Mouse (Mus musculus) hindbrain, embryonic 11.5 days (tissue): Measurements from ENCODE around the gene Lama2. TPM values are rescaled to one million over a fixed set of nuclear protein-coding genes. Genes with fewer than 3 reads are reported as not detected.

Experiments used
- ATAC-seq: fragments of 200-750 bp; cut with Nextera tagmentation; 2 replicates; pipeline ENCODE4 v1.8.0; 2017; ENCODE audit warnings: mild to moderate bottlenecking, moderate TSS enrichment, moderate library complexity; ENCODE audit not compliant: low FRiP score
- DNase-seq: peaks from one replicate; pipeline ENCODE4 v3.0.0-alpha.2; 2015; ENCODE audit warnings: low spot score
- H3K27ac ChIP-seq: fragments of 300-500 bp; sonication (generic); 2 replicates; pipeline ENCODE4 v1.5.1; 2014; ENCODE audit warnings: mild to moderate bottlenecking, low read depth, low read length
- H3K27me3 ChIP-seq: fragments of 300-500 bp; sonication (generic); 2 replicates; pipeline ENCODE4 v1.6.1; 2014; ENCODE audit warnings: mild to moderate bottlenecking, low read length, moderate library complexity, mixed read lengths; ENCODE audit not compliant: control insufficient read depth, insufficient read depth
- H3K36me3 ChIP-seq: fragments of 300-500 bp; sonication (generic); 2 replicates; pipeline ENCODE4 v1.6.1; 2014; ENCODE audit warnings: mild to moderate bottlenecking, low read length, moderate library complexity, mixed read lengths; ENCODE audit not compliant: control insufficient read depth, insufficient read depth
- H3K4me1 ChIP-seq: fragments of 300-500 bp; sonication (generic); replicated peaks from 2 replicates; pipeline ENCODE4 v1.6.1; 2014; ENCODE audit warnings: low read length, mixed read lengths; ENCODE audit not compliant: control insufficient read depth, insufficient read depth
- H3K4me2 ChIP-seq: fragments of 300-500 bp; sonication (generic); replicated peaks from 2 replicates; pipeline ENCODE4 v1.6.1; 2014; ENCODE audit warnings: mild to moderate bottlenecking, low read depth, low read length
- H3K4me3 ChIP-seq: fragments of 300-500 bp; sonication (generic); 2 replicates; pipeline ENCODE4 v1.5.1; 2014; ENCODE audit warnings: low read depth, low read length
- H3K9ac ChIP-seq: fragments of 300-500 bp; sonication (generic); 2 replicates; pipeline ENCODE4 v1.6.1; 2014; ENCODE audit warnings: low read depth, low read length
- H3K9me3 ChIP-seq: fragments of 300-500 bp; sonication (generic); 2 replicates; pipeline ENCODE4 v1.6.1; 2016; ENCODE audit warnings: low read length; ENCODE audit not compliant: control insufficient read depth
- WGBS: fragments of 180-500 bp; shearing (Covaris S2); extraction: QIAGEN DNeasy Blood & Tissue Kit; methylation state at CpG from one replicate; pipeline ENCODE4 v1.1.7; 2014; 5-methylcytosine and 5-hydroxymethylcytosine counted together
- polyA plus RNA-seq: library from polyadenylated mRNA; unstranded; fragments of >200 nt; fragmentation: Nextera tagmentation; extraction: Ambion mirVana; gene quantifications from 2 replicates; pipeline ENCODE4 v1.2.1, GENCODE M21; 2014

The Lama2 gene
- polyA plus RNA-seq, 1 experiment from 2014 or later, result 14.8 TPM

DNA sequence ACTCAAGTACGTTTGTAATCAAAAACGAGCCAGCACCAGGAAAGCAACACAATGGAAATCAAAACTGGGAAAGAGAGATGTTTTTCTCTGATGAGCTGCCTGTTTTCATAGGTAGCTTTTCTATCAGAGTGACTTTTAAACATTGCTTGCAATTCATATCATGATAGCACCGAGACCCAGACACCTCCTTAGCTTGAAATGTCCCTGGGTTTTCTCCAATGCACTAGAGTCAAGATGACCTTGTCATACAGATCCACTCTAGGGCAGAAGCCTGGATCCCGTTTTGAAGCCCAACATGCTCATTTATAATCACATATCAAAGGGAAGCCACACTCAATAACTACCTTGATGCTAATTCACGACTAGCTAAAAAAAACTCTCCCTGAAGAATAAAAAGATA, 386.0 kb downstream of the Lama2 start:
- Histone ChIP-seq H3K9me3 (no peaks in the 10 kb centered on the region), H3K4me2 (no peak overlapping the region), H3K27me3 (no peaks in the 10 kb centered on the region), H3K4me3 (no peak overlapping the region), H3K36me3 (no peaks in the 10 kb centered on the region), H3K9ac (no peak overlapping the region), H3K4me1 (no peaks in the 10 kb centered on the region), H3K27ac (no peak overlapping the region)
- no peak for DNase-seq
- no peak for ATAC-seq
- 89% methylated on average over 5 of the region's 5 CpGs for WGBS

DNA sequence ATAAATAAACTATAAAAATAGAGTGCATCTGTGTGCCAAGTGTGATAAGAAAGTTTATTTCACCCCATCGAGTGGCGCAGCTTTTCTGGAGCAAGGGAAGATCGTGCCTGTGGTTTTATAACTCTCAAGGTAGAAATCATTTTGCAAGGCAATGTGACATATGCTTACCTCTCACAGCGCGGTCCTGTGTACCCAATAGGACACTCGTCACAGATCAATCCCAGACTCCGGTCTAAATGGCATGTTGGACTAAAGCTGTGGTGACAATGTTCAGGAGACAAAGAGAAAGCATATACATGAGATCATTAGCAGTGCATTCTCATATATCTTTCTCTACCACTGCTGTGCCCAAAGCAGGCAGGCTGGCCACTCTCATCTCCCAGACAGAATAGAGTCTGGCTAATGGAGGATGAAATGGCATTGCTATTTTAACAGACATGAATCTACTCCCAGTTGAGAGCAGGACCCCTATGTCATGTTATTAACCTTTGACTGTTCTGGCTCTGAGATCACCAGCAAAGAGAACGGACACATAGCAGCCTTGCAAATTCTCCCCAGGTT, 395.7 kb downstream of the Lama2 start:
- Histone ChIP-seq H3K4me1 (no peaks in the 10 kb centered on the region), H3K9ac (no peak overlapping the region), H3K27me3 (no peaks in the 10 kb centered on the region), H3K4me2 (no peak overlapping the region), H3K36me3 (no peaks in the 10 kb centered on the region), H3K27ac (no peak overlapping the region), H3K4me3 (no peak overlapping the region), H3K9me3 (no peaks in the 10 kb centered on the region)
- WGBS, result 76% methylated on average over 8 of the region's 8 CpGs
- ATAC-seq, result peak; percentile 61
- no peak for DNase-seq

DNA sequence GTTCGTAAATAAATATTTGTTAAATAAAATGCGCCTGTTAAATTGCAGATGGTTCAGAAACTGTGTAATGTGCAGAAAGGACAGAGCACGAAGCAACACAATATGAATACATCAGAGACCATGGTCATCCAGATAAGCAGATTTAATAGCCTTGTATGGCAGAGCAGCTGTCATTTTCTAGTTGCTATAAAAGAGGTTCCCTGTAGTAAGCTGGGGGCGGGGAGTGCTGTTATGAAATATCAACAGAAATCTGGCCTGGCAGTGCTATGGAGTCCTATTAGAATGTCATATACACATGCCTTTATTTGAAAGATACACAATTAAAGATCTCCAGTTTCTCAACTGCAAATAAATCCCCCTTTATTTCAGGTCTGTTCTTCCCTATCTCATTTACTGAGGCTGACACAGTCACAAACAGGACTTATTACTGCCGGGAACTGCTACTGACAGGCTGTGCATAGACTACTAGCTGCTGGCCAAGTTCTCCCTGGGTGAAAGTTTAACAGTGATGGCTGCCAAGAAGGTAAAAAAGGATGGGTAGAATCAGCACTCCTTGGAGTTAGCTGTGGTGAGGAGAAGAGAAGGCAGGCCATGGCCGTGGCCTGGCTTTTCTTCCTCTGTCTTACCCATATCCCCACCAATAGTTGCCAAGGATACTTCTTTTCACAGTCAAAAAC, 396.8 kb downstream of the Lama2 start:
- Histone ChIP-seq H3K9ac (no peak overlapping the region), H3K4me1 (no peaks in the 10 kb centered on the region), H3K27ac (no peak overlapping the region), H3K4me2 (no peak overlapping the region), H3K9me3 (no peaks in the 10 kb centered on the region), H3K4me3 (no peak overlapping the region), H3K27me3 (no peaks in the 10 kb centered on the region), H3K36me3 (no peaks in the 10 kb centered on the region)
- 89% methylated on average over 6 of the region's 6 CpGs for WGBS
- ATAC-seq, result 0 out of 2 replicates have a peak, but pooled peaks have one; percentile 38
- DNase-seq, result no peak

DNA sequence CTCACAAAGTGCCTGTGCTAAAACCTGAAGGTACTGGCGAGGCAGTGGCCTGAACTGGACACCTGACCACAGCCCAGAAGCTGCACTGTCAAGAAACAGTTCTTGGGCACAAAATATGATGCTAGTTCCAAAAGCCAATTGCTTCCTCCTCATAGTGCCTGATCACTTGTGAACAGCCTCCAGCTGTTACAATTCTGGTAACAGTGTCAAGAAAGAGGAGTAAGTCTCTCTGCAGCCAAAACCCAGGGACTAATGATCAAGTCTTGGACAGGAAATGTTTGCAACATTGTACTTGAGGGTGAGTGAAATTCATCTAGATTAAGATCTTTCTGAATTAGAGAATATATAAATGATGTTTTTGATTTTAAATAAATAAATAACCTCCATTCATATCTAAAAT, 399.9 kb downstream of the Lama2 start:
- no peaks in the 10 kb centered on the region for H3K36me3 ChIP-seq
- H3K9me3 ChIP-seq, result no peaks in the 10 kb centered on the region
- ATAC-seq, result no peak
- no peaks in the 10 kb centered on the region for H3K4me1 ChIP-seq
- DNase-seq, result no peak
- H3K4me3 ChIP-seq, result no peak overlapping the region
- H3K27me3 ChIP-seq, result no peaks in the 10 kb centered on the region
- no peak overlapping the region for H3K27ac ChIP-seq
- no peak overlapping the region for H3K4me2 ChIP-seq
- no peak overlapping the region for H3K9ac ChIP-seq
- WGBS, result 79% methylated on average over 1 of the region's 1 CpGs

DNA sequence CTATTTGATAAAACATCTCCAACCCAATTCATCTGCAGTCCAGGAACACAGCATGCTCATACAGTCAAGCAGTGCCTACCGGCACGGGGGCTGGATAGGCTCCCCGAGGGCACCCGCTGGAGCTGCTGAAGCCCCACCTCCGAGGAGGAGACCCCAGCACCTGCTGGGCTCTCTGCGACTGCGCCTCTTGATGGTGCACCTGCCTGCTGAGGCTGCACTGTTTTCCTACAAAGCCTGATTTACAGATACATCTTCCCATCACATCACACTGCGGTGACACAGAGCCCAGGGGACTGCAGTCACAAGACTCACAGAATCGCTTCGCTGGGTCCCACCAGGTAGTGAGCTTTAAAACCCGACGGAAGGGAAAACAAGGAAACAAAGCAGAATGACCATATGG, 412.2 kb downstream of the Lama2 start:
- H3K27ac ChIP-seq, result no peak overlapping the region
- H3K4me1 ChIP-seq, result no peaks in the 10 kb centered on the region
- H3K9me3 ChIP-seq, result no peaks in the 10 kb centered on the region
- H3K9ac ChIP-seq, result no peak overlapping the region
- no peak overlapping the region for H3K4me3 ChIP-seq
- H3K36me3 ChIP-seq, result no peaks in the 10 kb centered on the region
- ATAC-seq (no peak), DNase-seq (no peak)
- H3K4me2 ChIP-seq, result no peak overlapping the region
- H3K27me3 ChIP-seq, result no peaks in the 10 kb centered on the region
- WGBS, result 16% methylated on average over 12 of the region's 12 CpGs

DNA sequence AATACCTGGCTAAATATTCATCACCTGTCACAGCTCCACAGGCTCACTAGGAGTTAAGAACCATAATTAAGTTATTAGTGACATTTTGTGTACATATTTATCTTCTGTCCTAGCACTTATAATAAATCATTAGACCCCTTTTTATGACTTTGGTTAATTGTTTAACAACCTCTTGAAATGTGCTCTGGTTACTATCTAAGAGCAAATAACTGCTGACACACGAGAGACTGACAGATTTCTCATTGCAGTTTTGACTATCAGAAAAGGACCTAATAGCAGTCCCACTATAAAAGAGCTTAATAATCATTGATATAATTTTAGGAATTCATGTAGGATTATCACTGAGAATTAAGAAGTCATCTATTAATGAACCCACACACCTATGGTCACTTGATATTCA, 421.1 kb downstream of the Lama2 start:
- DNase-seq (no peak), ATAC-seq (no peak)
- Histone ChIP-seq H3K27ac (no peak overlapping the region), H3K27me3 (no peaks in the 10 kb centered on the region), H3K9me3 (no peaks in the 10 kb centered on the region), H3K4me2 (no peak overlapping the region), H3K4me1 (no peaks in the 10 kb centered on the region), H3K4me3 (no peak overlapping the region), H3K36me3 (no peaks in the 10 kb centered on the region), H3K9ac (no peak overlapping the region)
- 76% methylated on average over 1 of the region's 1 CpGs for WGBS

DNA sequence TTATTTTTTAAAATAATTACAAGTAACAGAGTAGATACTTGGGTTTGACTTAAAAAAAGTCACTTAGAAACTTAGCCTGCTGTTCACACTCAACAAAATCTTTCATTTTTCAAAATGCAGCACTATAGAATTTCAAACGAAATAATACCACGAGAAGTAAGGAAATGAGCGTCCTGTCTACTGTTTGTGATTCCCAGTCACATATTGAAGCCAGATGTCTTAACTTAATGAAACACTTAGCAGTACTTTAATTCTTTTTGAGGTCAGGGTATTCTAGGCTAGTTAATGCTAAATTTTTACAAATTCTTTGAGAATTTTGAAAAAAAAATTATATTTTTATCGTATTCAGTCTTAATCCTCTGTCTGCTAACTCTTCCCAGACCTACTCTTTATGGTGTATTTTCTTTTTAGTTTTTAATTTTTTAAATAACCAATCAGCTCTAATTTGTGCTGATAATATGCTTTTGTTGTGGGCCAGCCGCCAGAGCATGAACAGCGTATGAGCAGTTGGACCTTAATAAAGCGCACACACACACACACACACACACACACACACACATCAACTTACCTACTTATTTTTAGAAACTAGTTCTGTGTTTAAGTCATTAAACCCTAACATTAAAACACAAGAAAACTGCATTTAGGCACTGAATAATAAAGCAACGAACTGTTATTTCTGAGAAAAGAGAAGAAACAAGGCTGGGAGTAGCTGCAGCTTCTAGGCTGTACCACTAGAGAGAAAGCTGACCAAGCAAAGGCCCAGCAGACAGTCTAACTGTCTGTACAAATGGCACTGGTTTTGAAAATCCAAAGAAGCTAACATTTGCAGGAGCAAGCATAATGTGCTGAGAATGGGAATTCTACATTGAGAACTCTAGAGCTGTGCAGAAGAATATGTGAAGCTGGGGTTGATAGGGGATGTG, 425.3 kb downstream of the Lama2 start:
- Histone ChIP-seq H3K4me1 (no peaks in the 10 kb centered on the region), H3K9me3 (no peaks in the 10 kb centered on the region), H3K36me3 (no peaks in the 10 kb centered on the region), H3K4me3 (no peak overlapping the region), H3K9ac (no peak overlapping the region), H3K27me3 (no peaks in the 10 kb centered on the region), H3K27ac (no peak overlapping the region), H3K4me2 (no peak overlapping the region)
- DNase-seq, result no peak
- no peak for ATAC-seq
- 74% methylated on average over 8 of the region's 8 CpGs for WGBS

DNA sequence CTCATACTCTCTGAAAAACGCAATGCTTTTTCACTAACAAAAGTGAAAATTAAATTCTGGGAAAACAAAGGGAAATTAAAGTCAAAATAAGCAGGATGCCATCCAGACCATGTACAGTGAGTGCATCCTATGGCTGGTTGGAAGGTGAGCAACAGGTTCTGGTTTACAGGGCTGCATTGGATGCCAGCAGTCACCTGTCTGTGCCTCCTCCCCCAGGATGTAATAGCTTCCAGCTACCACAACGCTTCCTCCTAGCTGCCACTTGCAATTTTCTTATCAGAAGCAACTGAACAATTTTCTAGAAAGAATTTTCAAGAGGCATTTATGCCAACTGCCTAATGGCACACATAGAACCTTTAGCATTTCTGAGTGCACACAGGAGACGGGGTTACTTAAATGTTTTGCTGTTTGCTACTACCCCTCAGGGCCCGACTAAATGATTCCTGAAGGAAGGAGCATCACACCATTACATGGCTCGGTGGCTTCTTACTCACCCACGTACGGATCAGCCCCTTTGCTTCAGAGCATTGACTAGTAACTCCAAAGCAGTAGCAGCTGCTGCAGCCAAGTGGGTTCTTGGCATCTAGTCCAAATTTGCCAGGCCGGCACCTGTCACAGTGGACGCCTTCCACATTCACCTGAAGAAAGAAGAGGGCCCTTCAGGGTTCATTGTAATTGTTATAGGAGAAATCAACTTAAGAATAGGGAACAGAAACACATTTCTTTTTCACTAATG, 430.8 kb downstream of the Lama2 start:
- Histone ChIP-seq H3K4me3 (no peak overlapping the region), H3K4me2 (no peak overlapping the region), H3K9ac (no peak overlapping the region), H3K9me3 (no peaks in the 10 kb centered on the region), H3K36me3 (no peaks in the 10 kb centered on the region), H3K4me1 (no peaks in the 10 kb centered on the region), H3K27me3 (no peaks in the 10 kb centered on the region), H3K27ac (no peak overlapping the region)
- 88% methylated on average over 9 of the region's 9 CpGs for WGBS
- ATAC-seq, result no peak
- no peak for DNase-seq
